Mouse (Mus musculus): ENCODE results near the gene Olfr605. TPM values are rescaled to one million over a fixed set of nuclear protein-coding genes. Genes with fewer than 3 reads are reported as not detected.
"Not testable (repeated sequence)": the region's sequence is repeated elsewhere in the genome, so short reads cannot be mapped to it uniquely, and the experiment has no call there.

Olfr605 gene
- not detected for total RNA-seq (2021)

GRCm38 (mm10) chr7:103445339-103445738 is at the start of gene Olfr605:
Olfr605 (minus strand) TSS chr7:103445439.
- intact Hi-C loops (cut with DNase I) = no loop called here
- no peak for DNase-seq

GRCm38 (mm10) chr7:103477106-103477505 is 31.9 kb upstream of the Olfr605 start:
- DNase-seq; intact Hi-C loops (cut with DNase I): not testable (repeated sequence)

GRCm38 (mm10) chr7:103469577-103469976 is 24.3 kb upstream of the Olfr605 start, which contains the start of gene Olfr608:
Olfr608 (plus strand) TSS chr7:103469877.
- intact Hi-C loops (cut with DNase I) = no loop called here

GRCm38 (mm10) chr7:103460590-103460989 is 15.4 kb upstream of the Olfr605 start:
- intact Hi-C loops (cut with DNase I) = no loop called here
- DNase-seq = no peak

More at GRCm38 (mm10) chr7:103469577-103469976, 24.3 kb upstream of the Olfr605 start, which contains the start of gene Olfr608:
- DNase-seq = no peak

- no peak for DNase-seq
- intact Hi-C loops (cut with DNase I) = no loop called here
Measured at GRCm38 (mm10) chr7:103448746-103449145, 3.5 kb upstream of the Olfr605 start, which contains the start of gene Olfr606. Olfr606 (plus strand) TSS chr7:103449046.

GRCm38 (mm10) chr7:103414772-103415171 is 30.5 kb downstream of the Olfr605 start, which contains the start of gene Usp17lc:
Usp17lc (plus strand) TSS chr7:103415072.
- DNase-seq; intact Hi-C loops (cut with DNase I): not testable (repeated sequence)

GRCm38 (mm10) chr7:103406521-103407055 is 38.7 kb downstream of the Olfr605 start:
- DNase-seq; intact Hi-C loops (cut with DNase I): not testable (repeated sequence)

GRCm38 (mm10) chr7:103398981-103399380 is 46.3 kb downstream of the Olfr605 start:
- intact Hi-C loops (cut with DNase I) = no loop called here
- no peak for DNase-seq

GRCm38 (mm10) chr7:103397758-103398157 is 47.5 kb downstream of the Olfr605 start:
- intact Hi-C loops (cut with DNase I) = no loop called here
- DNase-seq = no peak

Small RNA genes lying within 50 kb of the gene (microRNA-seq; reads per million reads assigned to microRNA genes)
- not detected for gene Gm25774

Other genes with a start within 250 kb of the Olfr605 start
- gene Olfr593, start 233.6 kb downstream of the Olfr605 start, total RNA-seq (2021) = not detected
- not detected for gene Olfr594, start 228.4 kb downstream of the Olfr605 start, total RNA-seq (2021)
- not detected for gene Usp17ld, start 192.9 kb downstream of the Olfr605 start, total RNA-seq (2021)
- gene Olfr596, start 139.8 kb downstream of the Olfr605 start, total RNA-seq (2021) = not detected
- gene Olfr597, start 129.1 kb downstream of the Olfr605 start, total RNA-seq (2021) = not detected
- not detected for gene Olfr598, start 121.9 kb downstream of the Olfr605 start, total RNA-seq (2021)
- not detected for gene Olfr599, start 109.5 kb downstream of the Olfr605 start, total RNA-seq (2021)
- not detected for gene Olfr600, start 95.8 kb downstream of the Olfr605 start, total RNA-seq (2021)
- gene Olfr601, start 82.8 kb downstream of the Olfr605 start, total RNA-seq (2021) = not detected
- gene Olfr603, start 59.3 kb downstream of the Olfr605 start, total RNA-seq (2021) = not detected
- not detected for gene Usp17lc, start 30.4 kb downstream of the Olfr605 start, total RNA-seq (2021)
- gene Olfr606, start 3.6 kb upstream of the Olfr605 start, total RNA-seq (2021) = not detected
- not detected for gene Olfr607, start 18.7 kb upstream of the Olfr605 start, total RNA-seq (2021)
- gene Olfr608, start 24.4 kb upstream of the Olfr605 start, total RNA-seq (2021) = not detected
- not detected for gene Olfr609, start 52.6 kb upstream of the Olfr605 start, total RNA-seq (2021)
- not detected for gene Olfr610, start 66.7 kb upstream of the Olfr605 start, total RNA-seq (2021)
- not detected for gene Olfr611, start 75.4 kb upstream of the Olfr605 start, total RNA-seq (2021)
- gene Olfr612, start 97.3 kb upstream of the Olfr605 start, total RNA-seq (2021) = not detected
- not detected for gene Olfr613, start 102.6 kb upstream of the Olfr605 start, total RNA-seq (2021)
- not detected for gene Olfr615, start 110.6 kb upstream of the Olfr605 start, total RNA-seq (2021)
- gene Olfr616, start 123.7 kb upstream of the Olfr605 start, total RNA-seq (2021) = not detected
- not detected for gene Olfr617, start 127.6 kb upstream of the Olfr605 start, total RNA-seq (2021)
- not detected for gene Olfr618, start 144.7 kb upstream of the Olfr605 start, total RNA-seq (2021)
- not detected for gene Olfr619, start 155.1 kb upstream of the Olfr605 start, total RNA-seq (2021)
- not detected for gene Olfr620, start 167.1 kb upstream of the Olfr605 start, total RNA-seq (2021)
- not detected for gene Olfr622, start 197.3 kb upstream of the Olfr605 start, total RNA-seq (2021)
- not detected for gene Olfr623, start 218.3 kb upstream of the Olfr605 start, total RNA-seq (2021)
- gene Olfr624, start 225.8 kb upstream of the Olfr605 start, total RNA-seq (2021) = under 1 TPM in 1 of 2 experiments, not detected in 1; 0.08 TPM
- not detected for gene Olfr625-ps1, start 237.3 kb upstream of the Olfr605 start, total RNA-seq (2021)